Mouse (Mus musculus) olfactory bulb, adult 2 months (tissue): ENCODE data around the gene Irx4. TPM values are rescaled to one million over a fixed set of nuclear protein-coding genes. Genes with fewer than 3 reads are reported as not detected.

ENCODE experiments used
- H3K27ac ChIP-seq: fragments of 200-500 bp; 2 replicates; pipeline ENCODE4 v1.5.1; 2012; ENCODE audit warnings: low read depth, low read length; ENCODE audit not compliant: insufficient read depth
- H3K4me1 ChIP-seq: fragments of 200-500 bp; 2 replicates; pipeline ENCODE4 v1.6.1; 2012; ENCODE audit warnings: low read length; ENCODE audit not compliant: control insufficient read depth, insufficient read depth
- H3K4me3 ChIP-seq: fragments of 200-500 bp; 2 replicates; pipeline ENCODE4 v1.5.1; 2012; ENCODE audit warnings: mild to moderate bottlenecking, low read depth, low read length, moderate library complexity; ENCODE audit not compliant: insufficient read depth
- CTCF ChIP-seq: fragments of 200-500 bp; IDR thresholded peaks from 2 replicates; pipeline ENCODE4 v1.5.1; 2012; ENCODE audit warnings: low read depth, mild to moderate bottlenecking, low read length, moderate library complexity; ENCODE audit not compliant: insufficient read depth
- POLR2A ChIP-seq: fragments of 200-500 bp; IDR thresholded peaks from 2 replicates; pipeline ENCODE4 v1.6.1; 2012; ENCODE audit warnings: mild to moderate bottlenecking, low read depth, low read length, moderate library complexity; ENCODE audit not compliant: insufficient read depth
- WGBS: fragments of 180-500 bp; shearing (Covaris S2); methylation state at CpG from one replicate; pipeline ENCODE4 v1.1.7; 2018; 5-methylcytosine and 5-hydroxymethylcytosine counted together
- polyA plus RNA-seq: library from polyadenylated mRNA; stranded (reverse); fragments of >200 nt; gene quantifications from 2 replicates; pipeline ENCODE4 v1.2.4, GENCODE M21; 2012; ENCODE audit warnings: low replicate concordance; ENCODE audit not compliant: missing spikeins, insufficient read depth, insufficient read length

The Irx4 gene
- polyA plus RNA-seq, 1 experiment: not detected

- Histone ChIP-seq H3K27ac (no peak overlapping the region), H3K4me3 (no peak overlapping the region), H3K4me1 (no peaks in the 10 kb centered on the region)
- WGBS: 74% methylated on average over 4 of the region's 4 CpGs
- TF ChIP-seq POLR2A: no peak
Measured at GRCm38 (mm10) chr13:73306430-73306829, 46.2 kb downstream of the Irx4 start.

GRCm38 (mm10) chr13:73310183-73310929 is 50.1 kb downstream of the Irx4 start:
- TF ChIP-seq POLR2A: no peak
- TF ChIP-seq CTCF: peak; percentile 27; the same call in 1 of the 2 replicates
- no peaks in the 10 kb centered on the region for H3K4me1 ChIP-seq
- H3K27ac ChIP-seq: no peak overlapping the region
- 39% methylated on average over 8 of the region's 8 CpGs for WGBS
- H3K4me3 ChIP-seq: no peak overlapping the region

Other genes starting within 250 kb of the Irx4 start
- not detected in 2 replicates for gene Mrpl36, start 68.0 kb downstream of the Irx4 start, polyA plus RNA-seq
- gene Ndufs6, start 68.1 kb downstream of the Irx4 start, polyA plus RNA-seq: not detected in 2 replicates
- not detected in 2 replicates for gene Lpcat1, start 206.7 kb downstream of the Irx4 start, polyA plus RNA-seq